8 mouse cellular contexts compared by ENCODE assay signal in genomic region chr17:12265969-12266925, GRCm38 (mm10). TPM values are rescaled to one million over a fixed set of nuclear protein-coding genes. Genes with fewer than 3 reads are reported as not detected.
A peak's percentile ranks its signal among the peaks of the same experiment; 100 is the strongest.
DNase-seq lines count a peak whose midpoint lies in the region; ATAC-seq and TF ChIP-seq lines count a peak whose summit lies in the region.

No protein-coding gene starts in this region.

- peak; percentile 69 for TF ChIP-seq CTCF in heart, adult 2 months (IDR thresholded peaks at IDR 0.05)
- TF ChIP-seq CTCF in kidney, adult 2 months (conservative IDR thresholded peaks at IDR 0.05; ENCODE audit: insufficient read depth, insufficient read length, low read depth, low read length) = peak; percentile 48; the same call in 1 of the 2 replicates

- 0 out of 2 replicates have a peak, but pooled peaks have one; percentile 53 for TF ChIP-seq EP300 in heart, adult 2 months (IDR thresholded peaks at IDR 0.05; ENCODE audit: insufficient read depth, low read depth, low read length)

- peak; percentile 76 for ATAC-seq in midbrain, embryonic 12.5 days (ENCODE audit: low FRiP score, low read depth)

- peaks cover 49% of the 10 kb centered on the region for H3K36me3 ChIP-seq in embryonic facial prominence, embryonic 10.5 days (replicated peaks)
- H3K36me3 ChIP-seq in heart, adult 2 months (ENCODE audit: control insufficient read depth, insufficient read depth, low read length) = no peaks in the 10 kb centered on the region
- no peaks in the 10 kb centered on the region for H3K36me3 ChIP-seq in kidney, adult 2 months (ENCODE audit: control insufficient read depth, insufficient read depth, low read length)
- peaks cover 61% of the 10 kb centered on the region for H3K36me3 ChIP-seq in limb, embryonic 10.5 days
- H3K36me3 ChIP-seq in midbrain, embryonic 12.5 days = peaks cover 34% of the 10 kb centered on the region

- H3K9me3 ChIP-seq in embryonic facial prominence, embryonic 10.5 days = no peaks in the 10 kb centered on the region
- H3K9me3 ChIP-seq in limb, embryonic 10.5 days (replicated peaks) = no peaks in the 10 kb centered on the region
- no peaks in the 10 kb centered on the region for H3K9me3 ChIP-seq in midbrain, embryonic 12.5 days

- no peak overlapping the region; the same call in 1 of the 2 replicates for H3K27ac ChIP-seq in embryonic facial prominence, embryonic 10.5 days (replicated peaks)
- H3K27ac ChIP-seq in heart, adult 2 months = peak overlapping the region; percentile 45; the same call in 1 of the 2 replicates
- H3K27ac ChIP-seq in kidney, adult 2 months (ENCODE audit: insufficient read depth, low read depth, low read length) = peak overlapping the region; percentile 26
- H3K27ac ChIP-seq in limb, embryonic 10.5 days = no peak overlapping the region
- 0 out of 2 replicates have a peak overlapping the region, but pooled peaks have one; percentile 30 for H3K27ac ChIP-seq in midbrain, embryonic 12.5 days (replicated peaks)

- H3K4me3 ChIP-seq in embryonic facial prominence, embryonic 10.5 days = no peak overlapping the region
- H3K4me3 ChIP-seq in heart, adult 2 months = no peak overlapping the region; the same call in 1 of the 2 replicates
- H3K4me3 ChIP-seq in kidney, adult 2 months (ENCODE audit: insufficient read depth, low read depth, low read length) = no peak overlapping the region
- no peak overlapping the region for H3K4me3 ChIP-seq in limb, embryonic 10.5 days
- H3K4me3 ChIP-seq in midbrain, embryonic 12.5 days = no peak overlapping the region

- intact Hi-C loops in heart, adult 2 months (cut with DNase I) = loop anchor here (1.0 to 5.0 kb wide), 3 partner anchors 36 to 101 kb away; partner anchors contain the start of gene Map3k4

- no peak overlapping the region for H3K9ac ChIP-seq in heart, adult 2 months (ENCODE audit: low read depth, low read length)
- H3K9ac ChIP-seq in midbrain, embryonic 12.5 days (replicated peaks) = no peak overlapping the region

- TF ChIP-seq POLR2A in heart, adult 2 months (IDR thresholded peaks at IDR 0.05; ENCODE audit: insufficient read depth, low read depth, low read length) = no peak
- no peak for TF ChIP-seq POLR2A in kidney, adult 2 months (IDR thresholded peaks at IDR 0.05; ENCODE audit: low read depth, low read length)

- peak; percentile 54 for DNase-seq in NIH3T3 (ENCODE audit: low read depth)
- peak; percentile 60 for DNase-seq in embryonic facial prominence, embryonic 10.5 days (ENCODE audit: low spot score)
- DNase-seq in heart, adult 2 months = peak; percentile 44 to 57
- DNase-seq in kidney, adult 2 months = peak; percentile 65
- peak; percentile 47 for DNase-seq in limb, embryonic 10.5 days (ENCODE audit: low spot score)
- peak; percentile 71 for DNase-seq in telencephalon, adult 2 months (ENCODE audit: low read depth, low spot score)
- no peak for DNase-seq in spleen, adult 12 weeks (ENCODE audit: low spot score)

- H3K79me2 ChIP-seq in heart, adult 2 months (replicated peaks; ENCODE audit: control insufficient read depth, insufficient read depth, low read length) = no peaks in the 10 kb centered on the region; the same call in 1 of the 2 replicates

- 70% methylated on average over 21 of the region's 21 CpGs for WGBS in embryonic facial prominence, embryonic 10.5 days
- WGBS in heart, adult 2 months = 52% methylated on average over 21 of the region's 21 CpGs
- 39% methylated on average over 21 of the region's 21 CpGs for WGBS in kidney, adult 2 months
- 69% methylated on average over 21 of the region's 21 CpGs for WGBS in limb, embryonic 10.5 days
- 72% methylated on average over 21 of the region's 21 CpGs for WGBS in midbrain, embryonic 12.5 days

- H3K27me3 ChIP-seq in embryonic facial prominence, embryonic 10.5 days (replicated peaks; ENCODE audit: low read depth, poor library complexity, severe bottlenecking) = no peaks in the 10 kb centered on the region
- H3K27me3 ChIP-seq in heart, adult 2 months (ENCODE audit: control insufficient read depth, insufficient read depth, low read length) = no peaks in the 10 kb centered on the region
- no peaks in the 10 kb centered on the region for H3K27me3 ChIP-seq in kidney, adult 2 months (replicated peaks; ENCODE audit: control insufficient read depth, insufficient read depth, low read length)
- no peaks in the 10 kb centered on the region for H3K27me3 ChIP-seq in limb, embryonic 10.5 days (ENCODE audit: low read depth, poor library complexity, severe bottlenecking)
- no peaks in the 10 kb centered on the region for H3K27me3 ChIP-seq in midbrain, embryonic 12.5 days

- peaks cover 21% of the 10 kb centered on the region for H3K4me1 ChIP-seq in embryonic facial prominence, embryonic 10.5 days
- peaks cover 7% of the 10 kb centered on the region for H3K4me1 ChIP-seq in heart, adult 2 months (ENCODE audit: control insufficient read depth, insufficient read depth, low read length)
- H3K4me1 ChIP-seq in kidney, adult 2 months (ENCODE audit: control insufficient read depth, insufficient read depth, low read length) = 0 out of 2 replicates have a peak, but pooled peaks cover 5% of the 10 kb centered on the region
- H3K4me1 ChIP-seq in limb, embryonic 10.5 days = peaks cover 28% of the 10 kb centered on the region
- 0 out of 2 replicates have a peak, but pooled peaks cover 9% of the 10 kb centered on the region for H3K4me1 ChIP-seq in midbrain, embryonic 12.5 days

- H3K4me2 ChIP-seq in midbrain, embryonic 12.5 days (replicated peaks) = no peak overlapping the region

RNA-seq across cellular contexts. Expression of gene Map3k4, which starts 52.3 kb away (rescaled TPM):
- 49.1 and 51.4 TPM in 2 replicates for polyA plus RNA-seq in embryonic facial prominence, embryonic 10.5 days (2016; fragmentation: Nextera tagmentation; extraction: Ambion mirVana)
- 10 to 100 TPM; 43.7 to 51.3 TPM for total RNA-seq in heart, adult 2 months (2021)
- polyA plus RNA-seq in heart, adult 2 months (2012; rRNA removed) = 12.2 and 17.2 TPM in 2 replicates
- 17.6 and 26.2 TPM in 2 replicates for polyA plus RNA-seq in kidney, adult 2 months (2012; rRNA removed)
- 47.8 and 49.9 TPM in 2 replicates for polyA plus RNA-seq in limb, embryonic 10.5 days (2016; fragmentation: Nextera tagmentation; extraction: Ambion mirVana)
- polyA plus RNA-seq in midbrain, embryonic 12.5 days (2016; fragmentation: Nextera tagmentation; extraction: Ambion mirVana) = 53.3 and 56.7 TPM in 2 replicates

Comparison
In these comparisons a context has a peak if more than half of its experiments do, and no peak if none do; other contexts are left out.
1. H3K27ac ChIP-seq: peak in heart, adult 2 months (single experiment), kidney, adult 2 months (single experiment) and midbrain, embryonic 12.5 days (single experiment); none in embryonic facial prominence, embryonic 10.5 days (single experiment) and limb, embryonic 10.5 days (single experiment).